Mouse (Mus musculus) MEL-GATA-1-ER (cell line): ENCODE results near the gene Macf1.

Experiments used
- DNase-seq: peaks from one replicate; pipeline ENCODE4 v3.0.0-alpha.2; 2012; ENCODE audit warnings: low read depth; ENCODE audit errors: extremely low read depth

Macf1 gene

DNA sequence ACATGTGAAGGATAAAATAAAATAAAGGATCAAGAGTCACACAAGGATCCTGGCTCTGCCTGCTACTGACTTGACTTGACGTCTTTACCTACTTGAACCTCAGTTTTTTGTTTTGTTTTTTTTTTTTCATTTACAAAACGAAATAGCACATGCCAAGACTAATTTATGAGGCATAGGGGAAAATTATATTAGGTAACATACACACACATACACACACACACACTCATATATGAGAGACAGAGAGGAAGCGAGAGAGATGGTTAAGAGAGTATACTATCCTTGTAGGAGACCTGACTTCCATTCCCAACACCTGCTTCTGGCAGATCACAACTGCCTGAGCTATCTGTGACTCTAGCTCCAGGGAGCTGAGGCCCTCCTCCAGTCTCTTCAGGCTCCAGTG, at the start of gene Macf1:
Gene Macf1 (minus strand): TSS at position 101 of the 400 bp plus-strand sequence.
- no peak for DNase-seq

- no peak for DNase-seq
Measured at GRCm38 (mm10) chr4:123733532-123733931, 49.4 kb upstream of the Macf1 start.

- DNase-seq: no peak
Measured at GRCm38 (mm10) chr4:123732921-123733320, 48.8 kb upstream of the Macf1 start.

GRCm38 (mm10) chr4:123732163-123732910, 48.2 kb upstream of the Macf1 start:
- no peak for DNase-seq

DNA sequence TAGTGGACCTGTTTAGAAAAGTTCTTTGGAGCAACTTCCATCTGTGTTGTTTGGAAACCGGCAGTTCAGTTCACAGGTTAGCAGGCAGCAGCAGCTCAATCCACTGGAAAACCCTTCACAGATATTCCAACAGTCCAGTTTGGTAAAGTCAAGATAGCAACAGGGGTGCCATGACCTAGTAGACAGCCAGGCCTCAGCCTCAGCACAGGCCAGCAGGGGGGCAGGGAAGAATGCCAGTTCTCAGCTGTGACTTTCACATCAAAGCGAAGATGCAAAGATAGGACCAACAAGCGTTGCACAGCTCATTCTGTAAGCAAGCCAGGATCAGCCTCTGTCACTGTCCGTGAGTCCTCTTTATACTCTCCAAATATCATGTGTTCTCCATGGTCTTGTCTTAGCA, 37.6 kb upstream of the Macf1 start:
- DNase-seq: no peak

GRCm38 (mm10) chr4:123718434-123718780, 34.2 kb upstream of the Macf1 start:
- no peak for DNase-seq

GRCm38 (mm10) chr4:123717574-123718433, 33.6 kb upstream of the Macf1 start, which contains the start of gene Ndufs5:
Gene Ndufs5 (minus strand): TSS chr4:123718202.
- DNase-seq: peak; percentile 93

DNA sequence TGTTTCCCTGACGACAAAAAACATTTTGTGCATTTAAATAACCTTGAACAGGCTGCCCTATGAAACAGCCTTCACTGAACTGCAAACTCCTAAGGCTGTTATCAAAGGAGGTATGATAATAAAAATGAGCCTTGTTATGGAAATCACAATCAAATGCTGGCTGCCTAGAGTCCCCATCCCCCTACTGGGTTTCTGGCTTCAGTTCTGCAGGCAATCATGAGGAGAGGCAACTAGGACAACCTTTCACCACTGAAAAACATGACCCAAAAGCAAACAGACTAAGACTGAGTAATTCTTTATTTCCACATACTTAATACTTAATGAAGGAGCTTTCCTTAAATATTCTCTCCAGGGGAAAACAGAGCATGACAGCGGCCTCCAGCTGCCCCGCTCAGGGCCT, 28.3 kb upstream of the Macf1 start:
- no peak for DNase-seq

- no peak for DNase-seq
Measured at GRCm38 (mm10) chr4:123707340-123707739, 23.2 kb upstream of the Macf1 start.

- DNase-seq: no peak
Measured at GRCm38 (mm10) chr4:123705340-123705739, 21.2 kb upstream of the Macf1 start.

- DNase-seq: no peak
Measured at GRCm38 (mm10) chr4:123693384-123693783, 9.2 kb upstream of the Macf1 start.

GRCm38 (mm10) chr4:123692071-123692470, 7.9 kb upstream of the Macf1 start:
- DNase-seq: no peak

DNA sequence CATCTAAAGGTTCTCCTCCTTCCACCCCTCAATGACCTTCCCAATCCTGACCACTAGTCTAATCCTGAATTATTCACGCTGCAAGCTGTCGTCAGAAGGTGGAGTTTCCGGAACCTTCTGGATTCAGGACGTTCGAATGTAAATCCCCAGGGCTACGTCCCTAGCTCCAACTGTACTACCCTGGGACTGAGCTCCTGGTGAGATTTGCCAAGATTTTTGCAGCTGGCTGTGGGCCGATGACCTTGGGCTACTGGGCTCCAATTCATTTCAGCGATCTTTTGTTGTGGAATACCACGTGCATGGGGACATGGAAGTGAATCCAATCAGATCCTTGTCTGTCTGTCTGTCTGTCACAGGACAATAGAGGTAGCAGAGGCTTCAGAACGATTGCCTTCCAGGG, 6.2 kb upstream of the Macf1 start:
- DNase-seq: no peak

DNA sequence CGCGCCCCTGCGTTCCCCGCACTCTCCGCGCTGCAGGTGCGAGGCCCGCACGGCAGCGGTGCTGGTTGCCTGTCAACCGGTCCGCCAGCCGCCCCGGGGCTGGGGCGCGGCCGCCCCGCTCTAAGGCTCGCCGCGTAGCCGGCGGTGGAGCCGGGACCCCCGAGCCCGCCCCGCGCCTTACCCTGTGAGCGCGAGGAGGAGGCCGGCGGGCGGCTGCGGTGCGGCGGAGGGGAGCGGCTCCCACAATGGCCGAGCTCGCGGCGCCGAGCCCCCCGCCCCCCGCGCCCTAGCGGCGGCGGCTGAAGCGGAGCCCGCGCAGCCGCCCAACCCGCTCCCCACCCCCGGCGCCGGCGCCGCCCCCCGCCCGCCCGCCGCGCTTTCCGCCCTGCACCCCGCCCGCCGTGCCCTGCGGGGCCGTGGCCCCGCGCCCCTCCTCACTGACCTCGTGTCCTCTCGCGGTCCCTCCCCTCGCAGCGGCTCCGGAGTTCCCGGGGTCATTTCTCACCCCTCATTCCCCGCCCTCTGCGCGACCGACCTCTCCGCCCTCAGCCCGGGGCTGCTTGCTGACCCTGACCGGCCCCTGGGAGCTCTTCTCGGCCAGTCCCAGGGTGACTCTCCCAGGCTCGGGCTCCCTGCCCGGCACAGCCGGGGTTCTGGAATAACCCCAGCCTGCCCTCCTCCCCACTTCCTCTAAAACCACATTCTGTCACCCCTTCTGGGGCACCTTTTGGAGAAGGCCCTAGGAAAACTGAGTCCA, 3.0 kb upstream of the Macf1 start:
- DNase-seq: no peak

DNA sequence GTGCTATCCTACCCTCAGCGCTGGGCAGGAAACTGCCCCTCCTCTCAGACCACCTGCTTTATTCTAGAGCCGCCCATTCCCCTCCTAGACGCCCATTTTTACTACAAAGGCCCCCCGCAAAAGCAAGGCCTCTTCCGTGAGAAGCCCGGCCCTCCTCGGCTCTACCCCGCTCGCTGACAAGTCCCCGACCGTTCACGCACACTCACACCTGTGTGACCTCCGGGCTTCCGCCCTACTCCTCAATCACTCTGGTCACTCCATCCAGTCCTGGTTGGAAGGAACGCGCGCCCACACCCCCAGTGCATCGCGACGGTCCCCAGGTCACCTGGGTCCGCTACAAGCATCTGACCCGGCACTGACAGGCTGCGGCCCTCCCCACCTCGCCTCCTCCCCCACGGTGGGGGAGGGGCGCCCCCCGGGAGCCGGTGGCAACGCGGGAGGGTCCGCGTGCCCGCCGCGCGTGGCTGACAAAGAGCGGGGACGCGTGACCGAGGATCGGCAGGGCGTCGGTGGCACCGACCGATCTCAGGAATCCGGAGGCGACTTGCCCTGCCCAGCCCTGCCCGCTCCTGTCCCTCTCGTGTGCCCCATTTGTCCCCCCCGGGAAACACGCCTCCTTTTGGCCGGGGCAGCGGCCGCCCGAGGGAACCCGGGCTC, 2.3 kb upstream of the Macf1 start:
- no peak for DNase-seq

- DNase-seq: no peak
Measured at GRCm38 (mm10) chr4:123685506-123686242, 1.5 kb upstream of the Macf1 start.

- DNase-seq: no peak
Measured at GRCm38 (mm10) chr4:123685046-123685445, 886 bp upstream of the Macf1 start.

GRCm38 (mm10) chr4:123682291-123682690, 1.9 kb downstream of the Macf1 start:
- DNase-seq: no peak

GRCm38 (mm10) chr4:123680962-123681361, 3.2 kb downstream of the Macf1 start:
- no peak for DNase-seq

DNA sequence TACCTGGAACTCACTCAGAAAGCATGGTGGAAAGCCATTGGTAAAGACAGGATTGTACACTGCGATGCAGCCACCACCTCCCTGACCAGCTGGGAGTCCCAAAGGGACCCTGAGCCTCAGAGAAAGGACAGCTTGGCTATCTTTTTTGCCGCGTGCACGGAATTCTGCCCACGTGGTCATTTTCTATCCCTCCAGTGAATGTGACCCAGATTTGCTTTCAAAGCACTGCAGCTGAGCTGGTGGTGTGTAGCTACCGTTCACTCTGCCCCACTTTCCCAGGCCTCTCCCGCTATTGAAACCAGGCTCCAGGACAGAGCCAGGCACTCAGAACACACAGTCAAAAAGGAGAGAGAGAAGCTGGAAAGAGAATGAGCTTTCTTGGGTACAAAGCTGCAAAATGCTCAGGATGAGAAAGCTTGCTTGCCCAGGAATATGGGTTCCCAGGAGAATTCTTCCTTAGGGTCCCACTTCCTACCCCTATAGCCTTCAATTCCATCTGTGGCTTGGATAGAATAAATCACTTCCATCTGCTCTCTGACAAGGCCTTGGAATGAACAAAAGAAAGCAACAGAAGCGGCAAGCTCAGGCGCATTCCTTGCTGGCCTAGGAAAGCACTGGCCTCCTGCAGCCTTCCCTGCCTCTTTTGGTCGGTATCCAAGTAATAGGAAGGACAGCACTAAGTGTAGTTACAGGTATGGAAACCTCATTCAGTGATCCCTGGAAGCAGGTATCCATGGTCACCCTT, 6.9 kb downstream of the Macf1 start:
- no peak for DNase-seq
